Mouse (Mus musculus) heart, adult 9 months (tissue): ENCODE measurements around the gene Mkrn3.

ENCODE experiments used
- DNase-seq, 2 experiments: peaks; one replicate each; pipeline ENCODE4 v3.0.0; 2022; ENCODE audit warnings: low spot score in 2 of 2

Gene Mkrn3

DNA sequence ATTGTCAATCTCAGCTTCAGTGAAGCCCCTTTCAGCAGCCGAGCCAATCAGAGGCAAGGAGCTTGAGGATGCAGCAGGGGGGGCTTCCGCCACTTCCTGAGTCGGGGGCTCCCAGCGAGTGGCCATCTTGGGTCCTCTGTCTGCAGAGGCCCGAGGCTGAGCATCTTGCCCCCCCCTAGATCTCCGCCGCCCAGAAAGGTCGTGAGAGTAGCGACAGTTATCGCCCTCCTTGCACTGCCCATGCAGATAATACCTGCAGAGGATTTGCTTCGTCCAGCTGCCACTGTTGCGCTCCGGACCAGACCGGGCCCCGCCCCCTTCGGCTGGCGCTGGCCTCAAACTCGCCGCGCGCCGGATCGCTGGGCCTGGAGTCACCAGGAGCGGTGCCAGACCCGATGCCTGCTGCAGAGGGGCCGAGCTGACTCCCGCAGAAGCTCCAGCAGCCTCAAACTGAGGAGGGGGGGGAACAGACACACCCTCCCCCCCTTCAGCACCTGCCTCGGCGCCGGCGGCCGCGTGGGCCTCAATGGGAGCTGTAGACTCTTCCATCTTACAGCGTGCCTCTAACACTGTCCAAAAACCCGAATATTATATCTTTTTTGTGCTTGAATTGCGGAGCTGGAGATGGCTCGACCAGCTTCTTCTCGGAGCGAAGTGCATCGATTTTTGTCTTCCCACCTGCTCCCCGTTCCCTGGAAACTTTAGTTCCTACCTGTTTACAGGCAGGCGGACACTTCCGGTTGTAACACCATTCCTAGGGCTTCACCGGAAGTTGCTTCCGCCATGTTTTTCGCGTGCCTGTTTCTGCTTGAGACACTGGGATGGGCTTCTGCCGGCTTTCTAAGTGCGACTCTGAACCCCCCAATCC lies at the start of gene Mkrn3:
TSS of gene Mkrn3 (minus strand) at position 647 of the 868 bp plus-strand sequence.
- peak; percentile 46 to 76 for DNase-seq

DNA sequence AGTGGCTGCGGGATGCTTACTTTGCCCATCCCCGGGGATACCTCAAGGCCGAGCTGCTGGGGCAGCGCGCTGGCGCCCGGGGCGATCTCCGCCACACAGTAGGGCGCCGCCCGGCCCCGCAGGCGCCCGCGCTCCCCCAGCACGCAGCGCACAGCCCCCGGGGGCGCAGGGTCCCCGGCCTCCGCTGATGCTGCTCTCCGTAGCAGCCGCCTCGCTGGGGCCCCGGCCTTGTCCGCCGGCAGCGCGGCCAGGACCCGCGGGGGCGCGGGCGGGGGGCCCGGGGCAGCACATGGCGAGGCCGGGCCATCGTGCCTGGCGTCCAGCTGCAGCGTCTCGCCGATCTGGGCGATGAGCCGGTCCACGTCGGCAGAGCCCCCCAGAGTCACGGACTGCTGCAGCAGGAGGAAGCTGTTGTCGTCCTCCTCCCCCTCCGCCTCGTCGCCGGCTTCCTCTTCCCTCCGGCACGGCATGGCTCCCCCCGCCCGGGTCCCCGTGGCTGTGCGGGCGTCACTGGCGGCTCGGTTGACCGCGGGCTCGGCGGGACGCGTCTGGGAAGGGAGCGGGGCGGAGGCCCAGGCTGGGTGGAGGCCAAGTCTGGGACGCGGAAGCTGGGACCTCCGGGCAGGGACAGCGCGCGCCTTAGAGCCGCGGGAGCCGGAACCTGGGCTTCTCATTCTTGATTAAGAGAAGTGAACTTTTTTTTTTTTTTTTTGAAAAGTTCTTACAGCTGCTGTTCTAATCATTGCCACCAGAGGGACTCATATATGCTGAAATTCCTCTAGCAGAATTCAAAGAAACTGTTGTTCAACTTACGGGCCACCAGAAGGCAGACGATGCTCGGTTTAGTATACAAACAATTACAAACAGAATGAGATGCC lies 44.2 kb upstream of the Mkrn3 start, which contains the start of gene Peg12:
TSS of gene Peg12 (minus strand) at position 633 of the 878 bp plus-strand sequence.
- DNase-seq, result peak; percentile 63

DNA sequence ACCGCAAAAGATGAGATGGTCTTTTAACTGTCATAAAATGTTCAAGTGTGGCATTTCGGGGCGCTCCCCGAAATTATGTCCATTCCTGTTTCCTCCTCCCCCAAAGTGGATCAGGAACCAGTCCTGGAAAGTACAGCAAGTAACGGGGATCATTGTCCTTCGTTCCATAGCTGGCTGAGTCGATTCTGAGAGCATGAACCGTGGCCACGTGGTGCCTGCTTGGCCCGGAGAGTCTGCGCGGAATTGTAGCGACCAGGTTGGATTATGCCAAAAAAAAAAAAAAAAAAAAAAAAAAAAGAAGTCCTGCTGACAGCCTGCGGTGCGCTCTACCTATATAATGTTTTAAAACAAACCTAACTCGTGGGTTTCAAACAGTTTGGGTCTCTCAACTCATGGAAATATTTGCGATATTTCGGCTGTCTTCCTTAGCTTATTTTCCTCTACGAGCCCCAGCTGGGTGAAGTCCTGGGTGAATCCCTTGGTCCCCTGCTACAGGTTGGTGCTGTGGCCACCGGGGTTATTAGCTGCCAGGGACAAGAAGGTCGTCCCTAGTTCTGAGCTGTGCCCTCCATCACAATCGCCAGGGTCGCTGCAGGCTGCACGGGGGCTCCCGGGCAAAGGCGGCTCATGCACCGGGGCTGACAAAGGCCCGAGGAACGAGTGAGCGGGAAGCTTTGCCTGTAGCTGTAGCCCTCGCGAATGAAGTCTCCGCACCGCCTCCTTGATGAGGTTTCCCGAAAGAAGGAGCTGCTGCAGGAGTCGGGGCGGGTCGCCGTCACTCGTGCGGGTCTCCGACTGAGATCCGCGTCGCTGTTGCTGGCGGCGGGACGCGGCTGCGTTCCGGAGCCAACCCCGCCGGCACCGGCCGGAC lies 43.3 kb upstream of the Mkrn3 start:
- DNase-seq, result peak; percentile 3 to 7

DNA sequence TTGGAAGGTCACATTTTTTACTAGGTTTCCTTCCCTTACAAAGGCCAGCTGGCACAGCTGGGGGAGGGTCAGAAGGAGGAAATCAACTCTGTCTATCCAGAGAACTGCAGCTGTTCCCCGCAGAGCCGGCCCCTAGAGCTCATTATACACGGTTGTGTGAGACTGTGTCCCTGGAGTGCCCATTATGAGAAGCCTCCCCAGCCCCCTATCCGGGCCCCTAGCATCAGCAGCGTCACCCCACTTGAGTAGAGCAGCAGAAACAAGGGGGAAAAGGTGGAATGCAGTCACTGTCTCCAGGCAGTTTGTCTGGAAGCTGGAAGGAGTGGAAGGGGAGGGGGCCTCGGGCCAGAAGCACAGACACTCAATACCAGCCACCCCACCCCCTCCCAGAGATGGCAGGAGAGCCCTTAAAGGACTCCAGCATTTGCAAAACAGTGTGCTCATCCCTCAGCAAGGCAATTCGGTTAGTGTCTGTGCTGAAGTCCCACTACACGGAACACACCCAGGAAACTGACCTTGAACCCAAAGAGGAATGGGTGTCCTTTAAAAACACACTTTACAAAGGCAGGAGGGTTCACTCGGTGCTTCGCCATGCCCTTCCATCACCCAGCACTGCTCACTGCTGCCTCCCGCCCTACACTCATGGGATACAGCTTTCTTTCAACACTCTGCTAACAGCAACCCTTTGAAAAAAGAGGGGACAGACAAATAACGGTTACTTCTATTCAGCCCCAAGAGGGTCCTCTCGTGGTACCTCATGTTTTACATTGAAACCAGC lies 42.5 kb upstream of the Mkrn3 start:
- no peak for DNase-seq

DNA sequence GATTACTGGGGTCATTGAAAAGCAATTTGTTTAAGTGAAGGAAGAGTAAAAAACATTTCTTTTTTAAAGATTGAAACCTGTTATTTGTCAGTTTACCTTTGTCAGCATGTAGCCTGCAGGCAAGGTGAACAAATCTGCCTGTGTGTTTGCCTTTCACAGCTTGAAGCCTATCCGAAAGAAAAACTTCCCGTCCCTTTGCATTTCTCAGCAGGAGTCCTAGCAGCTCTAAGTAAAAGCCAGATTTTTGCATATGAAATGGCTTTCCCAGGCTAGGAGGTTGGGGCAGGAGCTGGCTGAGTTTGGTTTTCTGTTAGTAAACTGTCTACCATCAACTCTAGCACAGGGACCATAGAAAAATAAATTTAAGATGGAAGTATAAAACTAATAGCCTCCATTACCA lies 32.4 kb upstream of the Mkrn3 start:
- DNase-seq, result no peak

DNA sequence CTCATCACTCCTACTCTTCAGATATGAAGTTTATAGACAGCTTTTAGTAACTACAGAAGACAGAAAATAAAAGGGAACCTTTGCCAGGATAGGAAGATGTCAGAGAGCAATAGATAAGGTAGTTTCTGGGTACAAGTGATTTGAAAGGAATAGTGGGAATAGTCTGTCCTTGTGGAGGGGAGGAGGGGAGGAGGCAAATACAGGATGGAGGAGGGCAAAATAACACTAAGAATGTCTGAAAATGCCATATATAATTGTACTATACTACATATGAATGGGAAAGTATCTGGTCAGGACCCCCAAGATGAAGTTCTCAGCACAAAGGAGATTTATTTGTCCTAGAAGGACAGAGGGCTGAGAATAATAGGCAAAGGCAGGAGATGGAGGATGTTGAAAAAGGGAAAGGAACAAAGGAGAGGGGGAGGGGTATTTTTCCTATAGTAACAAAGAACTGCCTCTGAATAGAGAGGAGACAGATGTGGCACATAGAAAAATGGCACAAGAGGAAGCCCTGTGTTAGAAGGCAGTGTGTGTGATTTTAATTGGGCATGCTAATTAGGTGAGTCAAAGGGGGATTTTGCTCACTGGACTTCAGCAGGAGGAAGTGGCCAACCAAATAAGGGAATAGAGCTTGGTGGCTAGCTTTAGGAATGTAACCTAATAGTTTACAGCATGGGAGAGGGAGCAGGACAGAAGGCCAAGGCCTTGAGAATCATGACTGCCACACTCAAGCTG lies 25.7 kb upstream of the Mkrn3 start:
- DNase-seq, result no peak

DNA sequence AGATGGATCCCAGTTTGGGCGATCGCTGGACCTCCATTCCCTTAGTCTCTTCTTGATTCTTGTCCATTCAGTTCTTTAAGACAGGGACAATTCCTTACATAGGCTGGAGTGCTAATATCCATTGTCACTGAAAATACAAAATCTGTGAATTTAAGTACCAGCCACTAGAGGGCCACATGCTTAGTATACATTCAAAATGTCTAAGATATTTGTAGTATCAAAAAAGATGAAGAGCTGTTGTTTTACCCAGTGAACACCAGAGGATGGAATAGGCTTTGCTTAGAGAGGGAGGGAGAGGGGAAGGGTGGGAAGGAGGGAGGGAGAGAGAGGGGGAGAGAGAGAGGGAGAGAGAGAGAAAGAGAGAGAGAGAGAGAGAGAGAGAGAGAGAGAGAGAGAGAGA lies 16.5 kb upstream of the Mkrn3 start:
- no peak for DNase-seq

DNA sequence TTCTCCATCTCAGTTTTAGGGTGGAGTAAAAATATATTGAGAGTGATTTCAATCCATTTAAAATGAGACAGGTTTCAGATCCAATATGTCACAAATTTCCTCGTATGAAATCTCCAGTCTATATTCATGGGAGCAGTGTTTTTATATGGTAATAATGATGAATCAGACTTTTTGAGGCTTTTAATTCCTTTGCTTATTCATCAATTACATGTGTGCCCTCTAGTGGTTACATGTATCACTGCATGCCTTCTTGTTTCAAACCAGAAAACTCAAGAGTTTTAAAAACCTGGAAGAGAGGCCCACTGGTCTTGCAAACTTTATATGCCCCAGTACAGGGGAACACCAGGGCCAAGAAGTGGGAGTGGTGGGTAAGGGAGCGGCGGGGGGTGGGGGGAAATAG lies 13.3 kb upstream of the Mkrn3 start:
- no peak for DNase-seq

DNA sequence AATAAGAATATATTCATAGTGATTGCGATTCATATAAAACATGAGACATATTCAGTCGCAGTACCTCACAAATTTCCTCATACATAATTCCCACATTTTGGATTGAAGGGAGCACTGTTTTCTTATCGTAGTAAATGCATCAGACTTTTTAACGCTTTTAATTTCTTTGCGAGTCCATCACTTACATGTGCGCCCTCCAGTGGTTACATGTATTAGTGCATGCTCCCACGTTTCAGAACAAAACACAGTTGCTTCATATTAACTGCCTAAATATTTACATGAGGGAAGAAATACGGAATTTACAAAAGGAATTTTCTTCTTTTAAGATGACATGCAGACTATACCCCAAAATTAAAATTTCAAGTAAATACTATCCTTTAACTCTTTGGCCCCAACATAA lies 8.4 kb upstream of the Mkrn3 start:
- no peak for DNase-seq

DNA sequence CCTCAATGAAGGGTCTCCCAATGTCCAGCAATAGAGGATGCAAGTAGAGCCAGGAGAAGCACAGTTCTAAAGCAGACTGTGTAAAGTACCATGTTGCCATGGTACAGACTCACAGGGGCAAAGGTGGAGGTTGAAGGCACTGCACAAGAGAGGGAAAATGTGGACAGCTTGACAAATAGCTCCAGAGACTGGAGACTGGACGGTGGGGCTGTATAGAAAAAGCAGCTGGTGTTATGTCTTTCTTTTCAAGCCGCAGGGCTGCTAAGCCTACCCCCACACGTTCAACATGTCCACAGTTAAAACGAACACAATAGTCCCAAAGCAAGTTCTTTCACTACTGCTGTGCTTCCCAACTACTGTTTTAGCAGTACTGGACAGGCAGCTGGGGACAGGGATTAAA lies 3.3 kb upstream of the Mkrn3 start:
- no peak for DNase-seq

DNA sequence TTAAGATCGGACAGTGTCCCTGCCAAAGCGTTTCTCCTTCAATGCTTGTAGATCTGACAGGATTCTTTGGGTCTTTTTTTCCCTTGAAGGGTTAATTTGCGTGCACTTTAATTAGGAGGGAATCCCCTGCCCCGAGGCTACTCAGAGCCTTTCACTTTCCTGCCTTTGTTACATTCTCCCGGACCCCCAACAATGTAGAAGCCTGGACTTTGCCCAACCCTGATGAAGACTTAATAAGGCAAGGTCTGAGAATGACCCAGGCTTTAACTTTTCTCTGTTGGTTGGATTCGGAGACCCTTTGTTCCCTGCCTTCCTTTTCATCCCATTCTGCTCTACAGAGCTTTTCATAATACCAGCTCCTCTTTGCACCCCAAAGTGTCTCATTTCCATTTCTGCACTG lies 627 bp upstream of the Mkrn3 start:
- DNase-seq, result no peak

DNA sequence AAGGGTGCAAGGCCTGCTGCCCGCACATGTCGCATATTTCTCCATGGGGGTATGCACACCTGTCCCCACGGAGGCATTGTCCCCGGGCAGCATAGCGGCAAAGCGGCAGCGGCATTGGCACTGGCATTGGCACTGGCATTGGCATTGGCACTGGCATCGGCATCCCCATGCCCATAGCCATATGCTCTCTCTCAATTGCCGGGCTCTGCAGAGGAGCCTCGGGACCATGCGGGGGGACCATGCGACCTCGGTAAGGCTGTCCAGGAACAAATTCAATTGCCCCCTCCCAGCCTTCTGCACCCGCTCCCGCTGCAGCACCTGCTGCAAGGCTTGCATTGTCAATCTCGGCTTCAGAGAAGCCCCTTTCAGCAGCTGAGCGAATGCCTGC lies 840 bp downstream of the Mkrn3 start:
- no peak for DNase-seq

DNA sequence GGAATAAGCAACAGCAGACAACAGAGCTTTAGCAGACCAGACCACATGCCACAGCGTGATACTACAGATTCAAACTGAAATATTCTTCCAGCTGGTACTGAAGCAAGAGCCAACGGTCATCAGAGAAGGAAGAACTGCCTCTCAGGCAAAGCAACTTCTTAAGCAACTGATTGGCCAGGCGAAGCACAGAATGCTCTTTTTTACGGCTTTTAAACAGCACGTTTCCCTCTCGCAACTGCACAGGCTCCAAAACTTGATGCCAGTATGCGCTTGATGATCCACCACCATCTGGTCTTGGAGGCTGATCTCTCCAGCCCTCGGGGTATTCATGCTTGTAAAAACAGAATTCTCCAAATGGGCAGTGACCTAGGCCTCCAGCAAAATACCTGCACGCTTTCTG lies 1.6 kb downstream of the Mkrn3 start:
- no peak for DNase-seq

DNA sequence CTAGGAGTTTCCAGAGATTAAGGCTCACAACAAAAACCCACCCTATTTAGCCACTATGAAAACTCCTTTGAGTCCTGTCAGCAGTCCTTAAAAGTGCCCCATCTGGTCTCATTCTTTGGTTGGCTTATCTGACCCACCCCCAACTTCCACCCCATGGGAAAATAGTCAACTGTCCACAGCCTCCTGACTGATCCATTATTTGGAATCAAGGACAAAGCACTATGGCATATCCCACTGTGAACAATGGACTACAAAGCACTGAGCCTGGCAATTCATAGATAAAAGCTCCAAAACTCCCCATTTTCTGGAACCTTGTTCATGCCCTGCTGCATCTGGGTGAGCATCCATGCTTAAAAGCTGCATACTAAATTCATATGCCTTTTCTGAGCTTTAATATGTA lies 3.8 kb downstream of the Mkrn3 start:
- DNase-seq, result no peak

DNA sequence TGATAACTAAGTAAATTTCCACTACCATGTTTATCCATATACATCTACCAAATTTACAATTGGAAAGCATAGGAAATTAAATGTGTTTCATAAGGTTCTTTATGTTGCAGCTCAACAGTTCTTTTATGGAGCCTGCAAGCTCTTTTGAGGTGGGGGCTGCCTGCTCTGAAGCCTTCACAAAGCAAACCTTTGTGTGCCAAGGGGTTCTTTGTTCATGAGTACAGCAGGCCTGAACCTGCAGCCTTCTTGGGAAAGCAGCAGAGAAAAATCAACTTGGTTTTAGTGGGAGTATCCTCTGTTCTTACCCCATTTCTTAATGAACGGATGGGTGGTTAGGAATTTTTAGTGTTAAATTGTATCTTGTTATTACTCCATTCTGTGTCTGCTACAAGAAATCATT lies 4.7 kb downstream of the Mkrn3 start:
- no peak for DNase-seq

DNA sequence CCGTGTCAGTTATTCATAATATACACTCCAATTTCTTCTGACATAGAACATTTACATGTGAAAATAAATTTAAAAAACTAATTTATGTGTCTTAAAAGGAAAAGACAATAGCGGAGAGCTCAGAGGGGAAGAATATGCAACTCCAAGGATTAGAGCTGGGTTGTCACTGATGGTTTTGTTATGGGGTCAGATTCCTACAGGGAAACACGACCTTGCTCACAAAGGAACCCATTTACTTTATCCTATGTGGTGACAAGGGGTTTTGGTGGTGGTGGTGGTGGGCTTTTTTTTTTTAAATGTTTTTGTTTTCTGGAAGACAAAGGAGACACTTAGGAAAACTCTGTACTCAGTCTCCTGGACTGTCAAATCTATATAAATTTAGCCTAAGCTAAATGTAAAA lies 12.1 kb downstream of the Mkrn3 start:
- no peak for DNase-seq

DNA sequence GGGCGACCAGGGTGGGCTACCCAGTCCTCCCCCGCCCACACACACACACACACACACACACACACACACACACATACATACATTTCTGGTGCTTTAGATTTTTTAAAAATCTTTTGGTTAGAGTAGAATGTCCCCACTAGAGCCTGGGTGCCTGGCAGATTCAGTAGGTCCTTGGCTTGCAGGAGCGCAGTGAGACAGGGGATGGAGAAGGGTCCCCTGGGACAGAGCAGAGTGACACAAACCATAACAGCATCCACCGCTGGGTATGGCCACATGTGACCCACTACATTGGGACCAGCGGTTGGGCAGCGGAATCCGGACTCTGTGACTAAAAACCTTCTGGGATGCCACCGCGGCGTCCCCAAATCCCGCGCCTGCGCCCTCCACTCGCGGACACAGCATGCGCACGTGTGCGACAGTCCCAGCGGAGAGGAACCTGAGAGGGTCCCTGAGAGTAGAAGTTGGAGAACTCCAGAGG lies 13.3 kb downstream of the Mkrn3 start:
- DNase-seq, result no peak

DNA sequence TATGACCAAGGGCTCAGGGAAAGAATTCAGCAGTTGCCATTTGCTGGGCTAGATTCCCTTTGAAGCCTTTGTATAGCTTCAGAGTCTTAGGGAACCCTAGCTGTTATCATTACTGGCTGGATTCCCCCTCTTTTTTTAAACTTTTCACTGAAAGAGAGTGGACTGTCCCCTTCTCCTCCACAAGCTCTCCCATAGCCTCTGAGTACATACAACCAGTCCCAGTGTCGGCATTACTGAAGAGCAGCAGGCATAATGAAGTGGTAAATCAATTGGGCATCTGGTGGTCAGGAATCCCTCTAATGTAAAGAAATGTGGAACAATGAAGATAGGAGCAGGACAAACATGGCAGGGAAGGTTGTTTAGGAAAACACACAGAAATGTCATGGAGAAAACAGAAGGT lies 27.7 kb downstream of the Mkrn3 start:
- DNase-seq, result no peak

DNA sequence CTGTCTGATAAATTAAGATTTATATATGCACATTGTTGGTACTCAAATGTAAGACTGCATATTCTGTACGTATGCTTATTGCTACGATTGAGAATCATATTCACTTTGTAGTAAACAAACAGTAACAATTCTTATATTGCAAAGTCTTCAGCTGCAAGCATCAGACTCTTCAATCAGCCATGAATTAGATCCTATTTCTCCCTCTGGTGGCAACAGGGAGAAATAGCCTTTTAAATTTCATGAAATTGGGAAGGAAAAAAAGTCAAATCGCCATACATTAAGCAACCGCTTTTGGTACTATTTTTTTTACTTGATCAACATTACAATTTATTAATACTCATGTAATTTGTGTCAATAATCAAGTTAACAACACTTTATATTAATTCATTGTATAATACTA lies 31.6 kb downstream of the Mkrn3 start:
- no peak for DNase-seq

DNA sequence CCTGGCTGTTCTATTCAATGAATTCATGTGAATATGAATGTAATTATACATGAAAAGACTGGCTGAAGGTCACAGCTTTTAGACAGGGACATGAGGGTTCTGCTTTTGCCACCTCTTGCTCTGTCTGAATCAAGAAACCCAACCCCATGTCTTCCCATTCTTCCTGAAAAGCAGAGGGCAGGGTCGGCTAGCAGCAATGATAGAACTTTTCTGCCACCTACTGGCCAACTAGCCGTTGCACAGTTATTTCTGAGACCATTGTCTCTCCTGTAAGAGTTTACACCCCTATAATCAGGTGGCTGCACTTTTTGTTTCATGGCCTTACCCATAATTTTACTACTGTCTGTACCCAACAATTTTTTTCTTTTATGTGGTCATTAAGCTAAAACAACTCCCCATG lies 37.5 kb downstream of the Mkrn3 start:
- peak in 1 of 2 experiments; percentile 25 for DNase-seq
